ENCODE assay signal across 21 mouse cellular contexts in genomic region chr4:62433939-62434870, GRCm38 (mm10). TPM values are rescaled to one million over a fixed set of nuclear protein-coding genes. Genes with fewer than 3 reads are reported as not detected.
DNase-seq lines count a peak whose midpoint lies in the region; ATAC-seq lines count a peak whose summit lies in the region.
"Had no signal": no experiment of that assay in that cellular context is flagged by ENCODE, and none has a peak within 500 bp of the region (broad histone marks: within the 10 kb centered on the region; RNA-seq: fewer than 3 reads in every experiment).

No protein-coding gene starts in this region.

- no peak overlapping the region for H3K4me3 ChIP-seq in intestine, embryonic 16.5 days (ENCODE audit: low read length)
- H3K4me3 ChIP-seq: hindbrain, embryonic 12.5 days; midbrain, embryonic 12.5 days had no signal

- DNase-seq in 3134 (ENCODE audit: extremely low read depth, insufficient read length, low spot score) (peak; percentile 52), A20 (ENCODE audit: low read depth, low spot score) (peak; percentile 67)
- peak; percentile 42 for DNase-seq in kidney, postnatal 14 days
- DNase-seq in urinary bladder, postnatal 25 days (ENCODE audit: low spot score), result no peak
- DNase-seq in gastrocnemius, postnatal 10 days, result no peak
- no peak for DNase-seq in layer of hippocampus, postnatal 14 days (ENCODE audit: low spot score in 2 of 2)
- DNase-seq: cerebellum, adult 9-11 months; layer of hippocampus, postnatal 36 days; lung, adult 2 months; lung, postnatal 4 days; right cerebral cortex, postnatal 14 days had no signal

- H3K4me1 ChIP-seq in intestine, embryonic 16.5 days (ENCODE audit: control insufficient read depth, insufficient read depth, low read length), result no peaks in the 10 kb centered on the region
- H3K4me1 ChIP-seq: hindbrain, embryonic 12.5 days; midbrain, embryonic 12.5 days had no signal

- no peak overlapping the region for H3K9ac ChIP-seq in intestine, embryonic 16.5 days (ENCODE audit: low read depth, low read length)
- H3K9ac ChIP-seq: hindbrain, embryonic 12.5 days; midbrain, embryonic 12.5 days had no signal

- H3K9me3 ChIP-seq in intestine, embryonic 16.5 days (ENCODE audit: control insufficient read depth, low read length), result no peaks in the 10 kb centered on the region
- H3K9me3 ChIP-seq: hindbrain, embryonic 12.5 days; midbrain, embryonic 12.5 days had no signal

- 69% methylated on average over 7 of the region's 7 CpGs for WGBS in intestine, embryonic 16.5 days

- H3K4me2 ChIP-seq in intestine, embryonic 16.5 days (ENCODE audit: low read depth, low read length), result no peak overlapping the region
- H3K4me2 ChIP-seq: hindbrain, embryonic 12.5 days; liver, embryonic 11.5 days; midbrain, embryonic 12.5 days had no signal

- no peak overlapping the region for H3K27ac ChIP-seq in intestine, embryonic 16.5 days (ENCODE audit: low read length)
- H3K27ac ChIP-seq: hindbrain, embryonic 12.5 days; midbrain, embryonic 12.5 days had no signal

- 0 out of 2 replicates have a peak, but pooled peaks have one; percentile 38 for ATAC-seq in intestine, embryonic 16.5 days
- ATAC-seq: activated CD4-positive, CD25-positive, alpha-beta regulatory T cell, adult 4 months had no signal

- H3K36me3 ChIP-seq in intestine, embryonic 16.5 days (ENCODE audit: control insufficient read depth, insufficient read depth, low read length), result no peaks in the 10 kb centered on the region
- H3K36me3 ChIP-seq: hindbrain, embryonic 12.5 days; midbrain, embryonic 12.5 days had no signal

- no peaks in the 10 kb centered on the region for H3K27me3 ChIP-seq in intestine, embryonic 16.5 days (replicated peaks; ENCODE audit: control insufficient read depth, insufficient read depth, low read length)
- H3K27me3 ChIP-seq: hindbrain, embryonic 12.5 days; midbrain, embryonic 12.5 days had no signal

RNA-seq across cellular contexts. Expression of gene Rnf183, which starts 0.8 kb away (rescaled TPM):
- polyA plus RNA-seq in intestine, embryonic 16.5 days (2015; fragmentation: Nextera tagmentation; extraction: Ambion mirVana), result not detected in 2 replicates
- total RNA-seq in gastrocnemius, postnatal 10 days (2021), result not detected
- total RNA-seq in layer of hippocampus, postnatal 14 days (2021), result not detected
- total RNA-seq: gastrocnemius, adult 8-10 months; heart, adult 8-10 months; layer of hippocampus, postnatal 36 days; left cerebral cortex, postnatal 25 days had no signal
- polyA plus RNA-seq: heart, postnatal 0 days; hindbrain, embryonic 12.5 days; intestine, embryonic 14.5 days; liver, embryonic 11.5 days had no signal

RNA-seq across cellular contexts. Expression of gene Prpf4, which starts 25.6 kb away (rescaled TPM):
- 14.3 and 15.9 TPM in 2 replicates for polyA plus RNA-seq in intestine, embryonic 16.5 days (2015; fragmentation: Nextera tagmentation; extraction: Ambion mirVana)
- total RNA-seq in gastrocnemius, postnatal 10 days (2021), result 10 to 100 TPM; 13.5 to 13.6 TPM
- total RNA-seq in layer of hippocampus, postnatal 14 days (2021), result 10 to 100 TPM; 11.8 to 12.8 TPM

RNA-seq across cellular contexts. Expression of gene Cdc26, which starts 25.8 kb away (rescaled TPM):
- polyA plus RNA-seq in intestine, embryonic 16.5 days (2015; fragmentation: Nextera tagmentation; extraction: Ambion mirVana), result 106 and 122 TPM in 2 replicates
- total RNA-seq in gastrocnemius, postnatal 10 days (2021), result 10 to 100 TPM; 53.5 to 59.4 TPM
- total RNA-seq in layer of hippocampus, postnatal 14 days (2021), result 10 to 100 TPM; 48.4 to 49.3 TPM

RNA-seq across cellular contexts. Expression of gene Wdr31, which starts 36.5 kb away (rescaled TPM):
- polyA plus RNA-seq in intestine, embryonic 16.5 days (2015; fragmentation: Nextera tagmentation; extraction: Ambion mirVana), result 5.1 and 7.3 TPM in 2 replicates
- under 1 TPM; 0.27 to 0.54 TPM for total RNA-seq in gastrocnemius, postnatal 10 days (2021)
- total RNA-seq in layer of hippocampus, postnatal 14 days (2021), result 1 to 10 TPM; 5.4 to 5.8 TPM

RNA-seq across cellular contexts. Expression of gene Bspry, which starts 45.6 kb away (rescaled TPM):
- 29.9 and 31.6 TPM in 2 replicates for polyA plus RNA-seq in intestine, embryonic 16.5 days (2015; fragmentation: Nextera tagmentation; extraction: Ambion mirVana)
- under 1 TPM; 0.66 to 0.70 TPM for total RNA-seq in gastrocnemius, postnatal 10 days (2021)
- under 1 TPM; 0.30 to 0.67 TPM for total RNA-seq in layer of hippocampus, postnatal 14 days (2021)
- total RNA-seq: gastrocnemius, adult 8-10 months had no signal

Comparison
In these comparisons a context has a peak if more than half of its experiments do, and no peak if none do; other contexts are left out.
1. DNase-seq: peak in 3134 (single experiment), A20 (single experiment) and kidney, postnatal 14 days (single experiment); none in urinary bladder, postnatal 25 days (single experiment), gastrocnemius, postnatal 10 days (single experiment) and layer of hippocampus, postnatal 14 days (0 of 2).